Mouse (Mus musculus) CH12.LX (cell line): ENCODE results near the gene Ctdsp1. TPM values are rescaled to one million over a fixed set of nuclear protein-coding genes. Genes with fewer than 3 reads are reported as not detected.
"Not testable (repeated sequence)": the region's sequence is repeated elsewhere in the genome, so short reads cannot be mapped to it uniquely, and the experiment has no call there.

Source experiments
- DNase-seq: peaks from one replicate; pipeline ENCODE4 v3.0.0-alpha.2; 2013; ENCODE audit errors: extremely low read depth
- H3K27ac ChIP-seq: 2 replicates; pipeline ENCODE4 v1.5.1; 2012; ENCODE audit warnings: low read depth, mild to moderate bottlenecking, control low read depth, moderate library complexity; ENCODE audit not compliant: insufficient read depth
- H3K27me3 ChIP-seq: replicated peaks from 2 replicates; pipeline ENCODE3; 2012; ENCODE audit warnings: inconsistent platforms
- H3K36me3 ChIP-seq, 2 experiments: replicated peaks in 1 of 2; 2 replicates each; pipeline versions ENCODE3 to v1.6.1; 2012; ENCODE audit warnings: inconsistent platforms in 1 of 2, low read length in 1 of 2, mild to moderate bottlenecking in 1 of 2, mixed read lengths in 1 of 2, moderate library complexity in 1 of 2; ENCODE audit not compliant: control insufficient read depth in 1 of 2, insufficient read depth in 1 of 2
- H3K4me1 ChIP-seq, 2 experiments: 2 replicates each; pipeline ENCODE4 v1.6.1; 2012; ENCODE audit warnings: inconsistent platforms in 1 of 2, moderate library complexity in 1 of 2; ENCODE audit not compliant: insufficient read depth in 2 of 2, control insufficient read depth in 1 of 2
- H3K4me2 ChIP-seq: 2 replicates; pipeline ENCODE4 v1.6.1; 2012; ENCODE audit warnings: low read depth, mild to moderate bottlenecking, control low read depth; ENCODE audit not compliant: poor library complexity, insufficient read depth, severe bottlenecking
- H3K4me3 ChIP-seq, 3 experiments: fragments of 150-350 bp in 1 of 3; sonication (generic) in 1 of 3; replicated peaks in 1 of 3; 2 replicates each; pipeline versions ENCODE3 to v1.5.1; 2011 to 2012; ENCODE audit warnings: low read depth in 2 of 3, low read length in 2 of 3, mild to moderate bottlenecking in 2 of 3, moderate library complexity in 2 of 3, control low read depth in 1 of 3, improper control_type of control experiment in 1 of 3, inconsistent platforms in 1 of 3, mixed read lengths in 1 of 3; ENCODE audit not compliant: poor library complexity in 1 of 3
- H3K79me2 ChIP-seq: replicated peaks from 2 replicates; pipeline ENCODE4 v1.6.1; 2012; ENCODE audit warnings: mild to moderate bottlenecking, moderate library complexity; ENCODE audit not compliant: control insufficient read depth, poor library complexity, insufficient read depth, severe bottlenecking; ENCODE audit errors: extremely low read depth
- H3K9ac ChIP-seq: 2 replicates; pipeline ENCODE4 v1.6.1; 2012; ENCODE audit warnings: low read depth, mild to moderate bottlenecking, control low read depth, moderate library complexity; ENCODE audit not compliant: insufficient read depth
- H3K9me3 ChIP-seq: replicated peaks from 2 replicates; pipeline ENCODE3; 2012; ENCODE audit warnings: low read length, inconsistent platforms, mixed read lengths
- BHLHE40 ChIP-seq: IDR thresholded peaks from 2 replicates; pipeline ENCODE4 v1.6.1; 2011; ENCODE audit warnings: mild to moderate bottlenecking, low read depth, low read length, improper control_type of control experiment
- CHD1 ChIP-seq: IDR thresholded peaks from 2 replicates; pipeline ENCODE4 v1.6.1; 2012; ENCODE audit warnings: low read depth, low read length, improper control_type of control experiment, inconsistent platforms
- CHD2 ChIP-seq: IDR thresholded peaks from 2 replicates; pipeline ENCODE4 v1.6.1; 2011; ENCODE audit warnings: low read length, improper control_type of control experiment
- E2F4 ChIP-seq: IDR thresholded peaks from 2 replicates; pipeline ENCODE4 v1.6.1; 2011; ENCODE audit warnings: low read depth, low read length, improper control_type of control experiment; ENCODE audit not compliant: insufficient replicate concordance
- EP300 ChIP-seq: IDR thresholded peaks from 2 replicates; pipeline ENCODE4 v1.6.1; 2011; ENCODE audit warnings: low read length, improper control_type of control experiment
- ETS1 ChIP-seq: conservative IDR thresholded peaks from 2 replicates; pipeline ENCODE4 v1.6.1; 2012; ENCODE audit warnings: low read depth, mild to moderate bottlenecking, inconsistent platforms, low read length, improper control_type of control experiment, moderate library complexity
- GABPA ChIP-seq: IDR thresholded peaks from 2 replicates; pipeline ENCODE4 v1.6.1; 2012; ENCODE audit warnings: low read depth, low read length, improper control_type of control experiment, inconsistent platforms; ENCODE audit not compliant: insufficient replicate concordance
- IRF4 ChIP-seq: IDR thresholded peaks from 2 replicates; pipeline ENCODE4 v1.6.1; 2014; ENCODE audit warnings: low read depth, mild to moderate bottlenecking, inconsistent platforms, low read length, improper control_type of control experiment
- JUN ChIP-seq: IDR thresholded peaks from 2 replicates; pipeline ENCODE4 v1.6.1; 2011; ENCODE audit warnings: low read depth, mild to moderate bottlenecking, low read length, improper control_type of control experiment, moderate library complexity; ENCODE audit not compliant: insufficient read depth
- JUND ChIP-seq: conservative IDR thresholded peaks from 2 replicates; pipeline ENCODE4 v1.6.1; 2011; ENCODE audit warnings: low read depth, low read length, improper control_type of control experiment
- KAT2A ChIP-seq: IDR thresholded peaks from 2 replicates; pipeline ENCODE4 v1.6.1; 2012; ENCODE audit warnings: low read length, improper control_type of control experiment, inconsistent platforms; ENCODE audit not compliant: insufficient replicate concordance
- MAFK ChIP-seq: IDR thresholded peaks from 2 replicates; pipeline ENCODE4 v1.6.1; 2011; ENCODE audit warnings: low read length, improper control_type of control experiment; ENCODE audit not compliant: insufficient replicate concordance
- MAX ChIP-seq: IDR thresholded peaks from 2 replicates; pipeline ENCODE4 v1.6.1; 2011; ENCODE audit warnings: low read length, improper control_type of control experiment
- MAZ ChIP-seq: IDR thresholded peaks from 2 replicates; pipeline ENCODE4 v1.6.1; 2012; ENCODE audit warnings: low read depth, mild to moderate bottlenecking, inconsistent platforms, low read length, improper control_type of control experiment, moderate library complexity
- MEF2A ChIP-seq: IDR thresholded peaks from 2 replicates; pipeline ENCODE4 v1.6.1; 2014; ENCODE audit warnings: low read depth, mild to moderate bottlenecking, inconsistent platforms, low read length, improper control_type of control experiment, borderline replicate concordance
- MYC ChIP-seq: IDR thresholded peaks from 2 replicates; pipeline ENCODE4 v1.6.1; 2011; ENCODE audit warnings: low read depth, mild to moderate bottlenecking, improper control_type of control experiment, low read length
- NELFE ChIP-seq: IDR thresholded peaks from 2 replicates; pipeline ENCODE4 v1.6.1; 2011; ENCODE audit warnings: low read depth, low read length, improper control_type of control experiment
- NRF1 ChIP-seq: IDR thresholded peaks from 2 replicates; pipeline ENCODE4 v1.6.1; 2014; ENCODE audit warnings: low read depth, mild to moderate bottlenecking, inconsistent platforms, low read length, improper control_type of control experiment, moderate library complexity
- PAX5 ChIP-seq: IDR thresholded peaks from 2 replicates; pipeline ENCODE4 v1.6.1; 2012; ENCODE audit warnings: low read length, inconsistent platforms, mixed read lengths
- POLR2AphosphoS2 ChIP-seq: IDR thresholded peaks from 2 replicates; pipeline ENCODE4 v1.6.1; 2011; ENCODE audit warnings: low read depth, low read length, improper control_type of control experiment
- RAD21 ChIP-seq: IDR thresholded peaks from 2 replicates; pipeline ENCODE4 v1.6.1; 2011; ENCODE audit warnings: low read depth, mild to moderate bottlenecking, low read length, improper control_type of control experiment, moderate library complexity
- RCOR1 ChIP-seq: conservative IDR thresholded peaks from 2 replicates; pipeline ENCODE4 v1.6.1; 2012; ENCODE audit warnings: low read depth, mild to moderate bottlenecking, inconsistent platforms, low read length, improper control_type of control experiment
- SIN3A ChIP-seq: IDR thresholded peaks from 2 replicates; pipeline ENCODE4 v1.6.1; 2012; ENCODE audit warnings: low read length, improper control_type of control experiment, inconsistent platforms
- TBP ChIP-seq: conservative IDR thresholded peaks from 2 replicates; pipeline ENCODE4 v1.6.1; 2011; ENCODE audit warnings: low read depth, low read length, improper control_type of control experiment
- TCF12 ChIP-seq: IDR thresholded peaks from 2 replicates; pipeline ENCODE4 v1.6.1; 2014; ENCODE audit warnings: low read depth, mild to moderate bottlenecking, inconsistent platforms, low read length, improper control_type of control experiment
- USF1 ChIP-seq: IDR thresholded peaks from 2 replicates; pipeline ENCODE4 v1.6.1; 2014; ENCODE audit warnings: low read depth, mild to moderate bottlenecking, inconsistent platforms, low read length, improper control_type of control experiment
- USF2 ChIP-seq: conservative IDR thresholded peaks from 2 replicates; pipeline ENCODE4 v1.6.1; 2011; ENCODE audit warnings: low read depth, low read length, improper control_type of control experiment
- ZC3H11A ChIP-seq: IDR thresholded peaks from 2 replicates; pipeline ENCODE4 v1.6.1; 2012; ENCODE audit warnings: low read depth, mild to moderate bottlenecking, inconsistent platforms, low read length, improper control_type of control experiment
- ZNF384 ChIP-seq: IDR thresholded peaks from 2 replicates; pipeline ENCODE4 v1.6.1; 2012; ENCODE audit warnings: low read depth, low read length, improper control_type of control experiment, inconsistent platforms
- dilution Hi-C: fragments of 300-500 bp; cut with MboI; formaldehyde crosslinking; loops from 2 replicates; pipeline ENCODE4 v1.14.3; 2020; ENCODE audit warnings: low sequenced_read_pairs; ENCODE audit not compliant: extremely low pct_unique_long_range_greater_than_20kb, extremely low pct_ligation_motif_present
- in situ Hi-C: fragments of 300-500 bp; cut with MboI; formaldehyde crosslinking; loops from 3 replicates; pipeline ENCODE4 v1.14.3; 2019; ENCODE audit warnings: low sequenced_read_pairs, low pct_ligation_motif_present, low pct_unique_long_range_greater_than_20kb, mixed read lengths
- polyA plus RNA-seq: library from polyadenylated mRNA; unstranded; fragments of >175 nt; gene quantifications from 2 replicates; pipeline ENCODE4 v1.2.1, GENCODE M21; 2012; ENCODE audit warnings: low read depth; ENCODE audit not compliant: insufficient read length
- total RNA-seq, 2 experiments: library from RNA; depleted of rRNA; stranded (reverse); fragments of 300-350 nt in 1 of 2; fragments of >200 nt in 1 of 2; gene quantifications; 2 replicates each; pipeline ENCODE4 v1.2.3; 2012 to 2014

Gene Ctdsp1
- total and polyA plus RNA-seq, 3 experiments = 14.4 to 65.8 (median 23.4) TPM

GRCm38 (mm10) chr1:74396456-74397222, 5.3 kb downstream of the Ctdsp1 start:
- Histone ChIP-seq H3K4me3 (peak overlapping the region; percentile 16 to 57 (median 20)), H3K27ac (peak overlapping the region; percentile 52), H3K4me2 (peak overlapping the region; percentile 56), H3K79me2 (peaks cover 21% of the 10 kb centered on the region), H3K9ac (peak overlapping the region; percentile 36), H3K4me1 (peaks cover 2 to 36% of the 10 kb centered on the region in 2 experiments; a peak in 3 of 4 replicates), H3K36me3 (peaks cover 19 to 22% of the 10 kb centered on the region in 2 experiments)
- H3K9me3 ChIP-seq, dilution Hi-C loops, H3K27me3 ChIP-seq, DNase-seq: not testable (repeated sequence)
- in situ Hi-C loops = loop anchor here (10.0 kb wide), 1 partner anchor 48 kb away; no protein-coding TSS in a partner anchor
- TF ChIP-seq USF2 (peak; percentile 43; the same call in 1 of the 2 replicates), USF1 (peak; percentile 65), BHLHE40 (peak; percentile 84), MYC (0 out of 2 replicates have a peak, but pooled peaks have one; percentile 16)

- peak overlapping the region; percentile 40 to 57 (median 43) for H3K4me3 ChIP-seq
- in situ Hi-C loops = loop anchor here (10.0 kb wide), 1 partner anchor 47 kb away; no protein-coding TSS in a partner anchor
- peak overlapping the region; percentile 56 for H3K4me2 ChIP-seq
- dilution Hi-C loops = no loop called here
- H3K27ac ChIP-seq = peak overlapping the region; percentile 74
- H3K9ac ChIP-seq = peak overlapping the region; percentile 53
- H3K36me3 ChIP-seq = peaks cover 19 to 22% of the 10 kb centered on the region in 2 experiments
- DNase-seq = peak; percentile 96
- H3K79me2 ChIP-seq = peaks cover 16% of the 10 kb centered on the region
- H3K27me3 ChIP-seq = no peaks in the 10 kb centered on the region
- no peaks in the 10 kb centered on the region for H3K9me3 ChIP-seq
- peaks cover 2 to 41% of the 10 kb centered on the region in 2 experiments; a peak in 3 of 4 replicates for H3K4me1 ChIP-seq
- TF ChIP-seq ZC3H11A = no peak
- no peak for TF ChIP-seq GABPA
- TF ChIP-seq CHD2 = no peak
- TF ChIP-seq POLR2AphosphoS2 = peak; percentile 87
- TF ChIP-seq MAX = no peak; the same call in 1 of the 2 replicates
- TF ChIP-seq MAFK = no peak
- no peak for TF ChIP-seq JUND
- peak; percentile 73 for TF ChIP-seq TCF12
- TF ChIP-seq JUN = no peak
- TF ChIP-seq BHLHE40 = no peak
- peak; percentile 8 for TF ChIP-seq IRF4
- TF ChIP-seq RAD21 = peak; percentile 64
- no peak for TF ChIP-seq EP300
- TF ChIP-seq MEF2A = peak; percentile 77; the same call in 1 of the 2 replicates
- TF ChIP-seq RCOR1 = no peak
- no peak for TF ChIP-seq ETS1
- TF ChIP-seq ZNF384 = no peak
- peak; percentile 94 for TF ChIP-seq MAZ
- no peak for TF ChIP-seq E2F4
- TF ChIP-seq TBP = peak; percentile 76; the same call in 1 of the 2 replicates
- TF ChIP-seq PAX5 = no peak
- TF ChIP-seq NRF1 = peak; percentile 82
- no peak for TF ChIP-seq KAT2A
- TF ChIP-seq NELFE = 0 out of 2 replicates have a peak, but pooled peaks have one; percentile 6
- no peak for TF ChIP-seq USF2
- 0 out of 2 replicates have a peak, but pooled peaks have one; percentile 29 for TF ChIP-seq SIN3A
- no peak for TF ChIP-seq CHD1
These were observed 6.1 kb downstream of the Ctdsp1 start for GRCm38 (mm10) chr1:74397268-74397918.
